Mouse (Mus musculus) neural tube, embryonic 14.5 days (tissue): Measurements from ENCODE around the gene Rpl27a. TPM values are rescaled to one million over a fixed set of nuclear protein-coding genes. Genes with fewer than 3 reads are reported as not detected.

Experiments used
- ATAC-seq: fragments of 200-750 bp; cut with Nextera tagmentation; 2 replicates; pipeline ENCODE4 v1.8.0; 2017; ENCODE audit warnings: low read depth, mild to moderate bottlenecking, moderate TSS enrichment, moderate library complexity
- H3K27ac ChIP-seq: fragments of 300-500 bp; sonication (generic); 2 replicates; pipeline ENCODE4 v1.5.1; 2014; ENCODE audit warnings: low read depth, mild to moderate bottlenecking, control low read depth, low read length, moderate library complexity, mixed read lengths
- H3K27me3 ChIP-seq: fragments of 300-500 bp; sonication (generic); 2 replicates; pipeline ENCODE4 v1.6.1; 2014; ENCODE audit warnings: low read length; ENCODE audit not compliant: control insufficient read depth, insufficient read depth
- H3K36me3 ChIP-seq: fragments of 300-500 bp; sonication (generic); 2 replicates; pipeline ENCODE4 v1.6.1; 2014; ENCODE audit warnings: low read length, mixed read lengths; ENCODE audit not compliant: control insufficient read depth, insufficient read depth
- H3K4me1 ChIP-seq: fragments of 300-500 bp; sonication (generic); 2 replicates; pipeline ENCODE4 v1.6.1; 2014; ENCODE audit warnings: low read length; ENCODE audit not compliant: control insufficient read depth, insufficient read depth
- H3K4me2 ChIP-seq: fragments of 300-500 bp; sonication (generic); 2 replicates; pipeline ENCODE4 v1.6.1; 2014; ENCODE audit warnings: mild to moderate bottlenecking, low read depth, low read length, control low read depth
- H3K4me3 ChIP-seq: fragments of 300-500 bp; sonication (generic); 2 replicates; pipeline ENCODE4 v1.5.1; 2014; ENCODE audit warnings: low read depth, low read length, control low read depth, mixed read lengths
- H3K9ac ChIP-seq: fragments of 300-500 bp; sonication (generic); replicated peaks from 2 replicates; pipeline ENCODE4 v1.6.1; 2014; ENCODE audit warnings: low read depth, mild to moderate bottlenecking, control low read depth, low read length, mixed read lengths
- H3K9me3 ChIP-seq: fragments of 300-500 bp; sonication (generic); 2 replicates; pipeline ENCODE4 v1.6.1; 2016; ENCODE audit warnings: low read length; ENCODE audit not compliant: control insufficient read depth
- WGBS: fragments of 180-500 bp; shearing (Covaris S2); extraction: QIAGEN DNeasy Blood & Tissue Kit; methylation state at CpG from one replicate; pipeline ENCODE4 v1.1.7; 2014; 5-methylcytosine and 5-hydroxymethylcytosine counted together
- polyA plus RNA-seq: library from polyadenylated mRNA; unstranded; fragments of >200 nt; fragmentation: Nextera tagmentation; extraction: Ambion mirVana; gene quantifications from 2 replicates; pipeline ENCODE4 v1.2.1, GENCODE M21; 2014

Gene Rpl27a
- polyA plus RNA-seq, 1 experiment from 2014 or later = 85.8 TPM

- no peak overlapping the region for H3K27ac ChIP-seq
- no peak overlapping the region for H3K4me3 ChIP-seq
- no peaks in the 10 kb centered on the region for H3K9me3 ChIP-seq
- H3K4me1 ChIP-seq = peaks cover 7% of the 10 kb centered on the region
- no peaks in the 10 kb centered on the region for H3K27me3 ChIP-seq
- WGBS = 63% methylated on average over 2 of the region's 2 CpGs
- H3K4me2 ChIP-seq = no peak overlapping the region
- H3K36me3 ChIP-seq = peaks cover 35% of the 10 kb centered on the region
- ATAC-seq = no peak
- H3K9ac ChIP-seq = no peak overlapping the region
These were observed 4.4 kb downstream of the Rpl27a start for GRCm38 (mm10) chr7:109523304-109523703.

GRCm38 (mm10) chr7:109523741-109524441, 4.9 kb downstream of the Rpl27a start:
- H3K36me3 ChIP-seq = peaks cover 35% of the 10 kb centered on the region
- ATAC-seq = no peak
- H3K9ac ChIP-seq = no peak overlapping the region
- no peak overlapping the region for H3K4me3 ChIP-seq
- peaks cover 7% of the 10 kb centered on the region for H3K4me1 ChIP-seq
- 67% methylated on average over 6 of the region's 6 CpGs for WGBS
- H3K27me3 ChIP-seq = no peaks in the 10 kb centered on the region
- H3K27ac ChIP-seq = no peak overlapping the region
- H3K9me3 ChIP-seq = no peaks in the 10 kb centered on the region
- no peak overlapping the region for H3K4me2 ChIP-seq

GRCm38 (mm10) chr7:109524442-109524744, 5.4 kb downstream of the Rpl27a start:
- no peaks in the 10 kb centered on the region for H3K27me3 ChIP-seq
- H3K4me1 ChIP-seq = peaks cover 7% of the 10 kb centered on the region
- no peak overlapping the region for H3K9ac ChIP-seq
- no peaks in the 10 kb centered on the region for H3K9me3 ChIP-seq
- no peak for ATAC-seq
- H3K27ac ChIP-seq = no peak overlapping the region
- no peak overlapping the region for H3K4me2 ChIP-seq
- H3K4me3 ChIP-seq = no peak overlapping the region
- H3K36me3 ChIP-seq = peaks cover 35% of the 10 kb centered on the region

GRCm38 (mm10) chr7:109524763-109525162, 5.8 kb downstream of the Rpl27a start:
- no peak overlapping the region for H3K4me3 ChIP-seq
- no peak for ATAC-seq
- peaks cover 35% of the 10 kb centered on the region for H3K36me3 ChIP-seq
- peaks cover 6% of the 10 kb centered on the region for H3K4me1 ChIP-seq
- WGBS = 88% methylated on average over 3 of the region's 3 CpGs
- no peaks in the 10 kb centered on the region for H3K27me3 ChIP-seq
- H3K9me3 ChIP-seq = no peaks in the 10 kb centered on the region
- no peak overlapping the region for H3K27ac ChIP-seq
- H3K9ac ChIP-seq = no peak overlapping the region
- H3K4me2 ChIP-seq = no peak overlapping the region

- 79% methylated on average over 16 of the region's 16 CpGs for WGBS
- H3K27ac ChIP-seq = no peak overlapping the region
- no peaks in the 10 kb centered on the region for H3K27me3 ChIP-seq
- no peak overlapping the region for H3K4me2 ChIP-seq
- no peak for ATAC-seq
- no peak overlapping the region for H3K4me3 ChIP-seq
- H3K4me1 ChIP-seq = no peaks in the 10 kb centered on the region
- H3K36me3 ChIP-seq = peaks cover 36% of the 10 kb centered on the region
- H3K9ac ChIP-seq = no peak overlapping the region
- H3K9me3 ChIP-seq = no peaks in the 10 kb centered on the region
These were observed 7.1 kb downstream of the Rpl27a start for GRCm38 (mm10) chr7:109525740-109526663.

- Histone ChIP-seq H3K4me2 (no peak overlapping the region), H3K9ac (no peak overlapping the region), H3K4me3 (no peak overlapping the region), H3K4me1 (no peaks in the 10 kb centered on the region), H3K9me3 (no peaks in the 10 kb centered on the region), H3K27ac (no peak overlapping the region), H3K36me3 (peaks cover 25% of the 10 kb centered on the region), H3K27me3 (no peaks in the 10 kb centered on the region)
- 86% methylated on average over 3 of the region's 3 CpGs for WGBS
- ATAC-seq = no peak
These were observed 8.6 kb downstream of the Rpl27a start for GRCm38 (mm10) chr7:109527536-109527935.

GRCm38 (mm10) chr7:109528356-109528755, 9.4 kb downstream of the Rpl27a start:
- Histone ChIP-seq H3K27ac (no peak overlapping the region), H3K4me3 (no peak overlapping the region), H3K9ac (no peak overlapping the region), H3K36me3 (peaks cover 18% of the 10 kb centered on the region), H3K27me3 (no peaks in the 10 kb centered on the region), H3K4me1 (no peaks in the 10 kb centered on the region), H3K4me2 (no peak overlapping the region), H3K9me3 (no peaks in the 10 kb centered on the region)
- peak; percentile 65; the same call in 1 of the 2 replicates for ATAC-seq
- WGBS = 25% methylated on average over 3 of the region's 3 CpGs

GRCm38 (mm10) chr7:109529741-109530140, 10.8 kb downstream of the Rpl27a start:
- Histone ChIP-seq H3K36me3 (peaks cover 12% of the 10 kb centered on the region), H3K9me3 (no peaks in the 10 kb centered on the region), H3K4me3 (no peak overlapping the region), H3K4me1 (no peaks in the 10 kb centered on the region), H3K4me2 (no peak overlapping the region), H3K9ac (no peak overlapping the region), H3K27ac (no peak overlapping the region), H3K27me3 (no peaks in the 10 kb centered on the region)
- WGBS = 82% methylated on average over 2 of the region's 2 CpGs
- ATAC-seq = no peak

- no peak overlapping the region for H3K27ac ChIP-seq
- H3K9ac ChIP-seq = no peak overlapping the region
- no peak overlapping the region for H3K4me3 ChIP-seq
- H3K9me3 ChIP-seq = no peaks in the 10 kb centered on the region
- no peak overlapping the region for H3K4me2 ChIP-seq
- no peaks in the 10 kb centered on the region for H3K4me1 ChIP-seq
- 85% methylated on average over 5 of the region's 5 CpGs for WGBS
- no peak for ATAC-seq
- H3K36me3 ChIP-seq = 0 out of 2 replicates have a peak, but pooled peaks cover 5% of the 10 kb centered on the region
- no peaks in the 10 kb centered on the region for H3K27me3 ChIP-seq
These were observed 12.6 kb downstream of the Rpl27a start for GRCm38 (mm10) chr7:109531501-109531900.
